Mouse (Mus musculus): Measurements from ENCODE around the gene Nprl2. TPM values are rescaled to one million over a fixed set of nuclear protein-coding genes. Genes with fewer than 3 reads are reported as not detected.

Gene Nprl2
- total and polyA plus RNA-seq, 2 experiments from 2014 or later = 22.5 to 56.4 TPM

DNA sequence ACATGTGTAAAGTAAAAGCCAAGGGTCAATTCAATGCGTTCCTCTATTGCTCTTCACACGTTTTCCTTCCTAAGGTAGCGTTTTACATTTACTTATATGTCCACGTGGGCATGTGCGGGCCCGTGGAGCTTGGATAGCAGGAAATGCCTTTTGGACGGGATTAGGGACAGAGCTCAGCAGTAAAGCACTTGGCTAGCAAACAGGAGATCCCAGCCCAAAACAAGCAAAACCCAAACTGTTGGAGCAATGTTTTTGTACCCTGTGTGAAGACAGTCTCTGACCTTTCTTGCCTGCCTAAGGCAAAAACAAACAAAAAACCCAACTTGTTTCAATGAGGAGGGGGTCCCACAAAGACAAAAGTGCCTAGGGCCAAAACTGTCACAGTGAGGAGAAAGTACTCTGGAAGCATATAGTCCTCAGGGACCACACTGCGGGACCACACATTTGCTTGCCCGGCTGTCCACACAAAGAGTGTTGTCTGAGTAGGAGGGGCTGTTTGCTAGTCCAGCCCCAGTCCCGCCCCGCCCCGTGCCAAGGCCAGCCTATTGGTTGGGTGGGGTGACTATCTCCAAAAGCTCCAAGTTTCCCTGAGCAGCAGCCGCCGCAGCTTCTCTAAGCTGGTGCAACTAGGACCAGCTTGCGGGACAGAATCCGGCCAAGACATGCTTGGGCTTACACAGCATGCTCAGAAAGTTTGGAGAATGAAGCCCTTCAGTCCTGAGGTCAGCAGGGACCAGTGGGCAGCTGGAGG, 34.5 kb downstream of the Nprl2 start, which contains the start of gene Hyal1:
Hyal1 (plus strand) TSS at position 571 of the 751 bp plus-strand sequence.
- peak; percentile 70 for ATAC-seq (ENCODE audit: insufficient read depth, low read depth)
- H3K36me3 ChIP-seq (replicated peaks; ENCODE audit: control insufficient read depth, insufficient read depth, low read length) = peaks cover 24% of the 10 kb centered on the region
- WGBS = 26% methylated on average over 16 of the region's 16 CpGs
- H3K4me1 ChIP-seq (ENCODE audit: control insufficient read depth, insufficient read depth) = peaks cover 16% of the 10 kb centered on the region
- H3K9ac ChIP-seq (replicated peaks; ENCODE audit: low read depth, low read length) = peak within 1 kb of the TSS; percentile 43; the same call in 1 of the 2 replicates
- peak within 1 kb of the TSS; percentile 71 for H3K27ac ChIP-seq (ENCODE audit: low read depth)
- DNase-seq (ENCODE audit: low spot score) = peak; percentile 91
- peak within 1 kb of the TSS; percentile 62 for H3K4me2 ChIP-seq (ENCODE audit: low read depth, low read length)
- no peaks in the 10 kb centered on the region for H3K9me3 ChIP-seq (replicated peaks; ENCODE audit: control insufficient read depth, low read length)
- TF ChIP-seq EP300 (IDR thresholded peaks at IDR 0.05; ENCODE audit: low read depth) (no peak), CTCF (IDR thresholded peaks at IDR 0.05; ENCODE audit: low read depth) (no peak)
- H3K4me3 ChIP-seq (ENCODE audit: low read depth, low read length) = peak within 1 kb of the TSS; percentile 36
- H3K27me3 ChIP-seq (ENCODE audit: control insufficient read depth, insufficient read depth, low read length) = no peaks in the 10 kb centered on the region

DNA sequence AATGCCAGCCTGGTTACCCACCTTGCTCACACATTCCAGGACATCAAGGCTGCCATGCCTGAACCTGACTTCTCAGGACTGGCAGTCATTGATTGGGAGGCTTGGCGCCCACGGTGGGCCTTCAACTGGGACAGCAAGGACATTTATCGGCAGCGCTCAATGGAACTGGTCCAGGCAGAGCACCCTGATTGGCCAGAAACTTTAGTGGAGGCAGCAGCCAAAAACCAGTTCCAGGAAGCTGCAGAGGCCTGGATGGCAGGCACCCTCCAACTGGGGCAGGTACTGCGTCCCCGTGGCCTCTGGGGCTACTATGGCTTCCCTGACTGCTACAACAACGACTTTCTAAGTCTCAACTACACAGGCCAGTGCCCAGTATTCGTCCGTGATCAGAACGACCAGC, 35.8 kb downstream of the Nprl2 start:
- peaks cover 14% of the 10 kb centered on the region for H3K36me3 ChIP-seq (replicated peaks; ENCODE audit: control insufficient read depth, insufficient read depth, low read length)
- peaks cover 21% of the 10 kb centered on the region for H3K4me1 ChIP-seq (ENCODE audit: control insufficient read depth, insufficient read depth)
- no peak overlapping the region for H3K4me3 ChIP-seq (ENCODE audit: low read depth, low read length)
- WGBS = 91% methylated on average over 10 of the region's 10 CpGs
- H3K9me3 ChIP-seq (replicated peaks; ENCODE audit: control insufficient read depth, low read length) = no peaks in the 10 kb centered on the region
- no peak overlapping the region for H3K27ac ChIP-seq (ENCODE audit: low read depth)
- no peak for TF ChIP-seq EP300 (IDR thresholded peaks at IDR 0.05; ENCODE audit: low read depth)
- TF ChIP-seq CTCF (IDR thresholded peaks at IDR 0.05; ENCODE audit: low read depth) = no peak
- H3K27me3 ChIP-seq (ENCODE audit: control insufficient read depth, insufficient read depth, low read length) = no peaks in the 10 kb centered on the region
- peak overlapping the region; percentile 62; the same call in 1 of the 2 replicates for H3K4me2 ChIP-seq (ENCODE audit: low read depth, low read length)
- no peak overlapping the region for H3K9ac ChIP-seq (replicated peaks; ENCODE audit: low read depth, low read length)
- DNase-seq (ENCODE audit: low spot score) (no peak), ATAC-seq (ENCODE audit: insufficient read depth, low read depth) (no peak)

DNA sequence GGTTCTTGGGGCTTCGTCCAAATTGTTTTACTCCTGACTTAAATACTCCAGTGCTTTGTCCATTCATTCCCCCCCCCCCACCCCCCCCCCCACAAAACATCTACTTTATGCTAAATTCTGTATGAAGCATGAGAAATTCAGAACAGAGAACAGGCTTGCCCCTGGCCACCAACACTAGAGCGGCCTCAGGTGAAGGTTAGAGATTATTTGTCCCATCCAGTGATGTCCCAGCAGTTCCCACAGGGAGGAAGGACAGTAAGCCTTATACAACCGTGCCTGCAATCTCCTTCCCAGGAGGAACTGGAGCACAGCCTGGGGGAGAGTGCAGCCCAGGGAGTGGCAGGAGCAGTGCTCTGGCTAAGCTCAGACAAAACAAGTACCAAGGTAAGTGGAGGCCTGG, 36.6 kb downstream of the Nprl2 start, which contains the start of gene Naa80:
Naa80 (plus strand) TSS at position 301 of the 400 bp plus-strand sequence.
- no peak for DNase-seq (ENCODE audit: low spot score)
- H3K27ac ChIP-seq (ENCODE audit: low read depth) = peak within 1 kb of the TSS; percentile 94; the same call in 1 of the 2 replicates
- no peak for ATAC-seq (ENCODE audit: insufficient read depth, low read depth)
- peak within 1 kb of the TSS; percentile 62; the same call in 1 of the 2 replicates for H3K4me2 ChIP-seq (ENCODE audit: low read depth, low read length)
- H3K9me3 ChIP-seq (replicated peaks; ENCODE audit: control insufficient read depth, low read length) = no peaks in the 10 kb centered on the region
- TF ChIP-seq EP300 (IDR thresholded peaks at IDR 0.05; ENCODE audit: low read depth) = no peak
- TF ChIP-seq CTCF (IDR thresholded peaks at IDR 0.05; ENCODE audit: low read depth) = no peak
- WGBS = 81% methylated on average over 3 of the region's 3 CpGs
- H3K4me1 ChIP-seq (ENCODE audit: control insufficient read depth, insufficient read depth) = peaks cover 21% of the 10 kb centered on the region
- peaks cover 17% of the 10 kb centered on the region for H3K36me3 ChIP-seq (replicated peaks; ENCODE audit: control insufficient read depth, insufficient read depth, low read length)
- H3K4me3 ChIP-seq (ENCODE audit: low read depth, low read length) = no peak within 1 kb of the TSS
- H3K27me3 ChIP-seq (ENCODE audit: control insufficient read depth, insufficient read depth, low read length) = no peaks in the 10 kb centered on the region
- no peak within 1 kb of the TSS for H3K9ac ChIP-seq (replicated peaks; ENCODE audit: low read depth, low read length)

DNA sequence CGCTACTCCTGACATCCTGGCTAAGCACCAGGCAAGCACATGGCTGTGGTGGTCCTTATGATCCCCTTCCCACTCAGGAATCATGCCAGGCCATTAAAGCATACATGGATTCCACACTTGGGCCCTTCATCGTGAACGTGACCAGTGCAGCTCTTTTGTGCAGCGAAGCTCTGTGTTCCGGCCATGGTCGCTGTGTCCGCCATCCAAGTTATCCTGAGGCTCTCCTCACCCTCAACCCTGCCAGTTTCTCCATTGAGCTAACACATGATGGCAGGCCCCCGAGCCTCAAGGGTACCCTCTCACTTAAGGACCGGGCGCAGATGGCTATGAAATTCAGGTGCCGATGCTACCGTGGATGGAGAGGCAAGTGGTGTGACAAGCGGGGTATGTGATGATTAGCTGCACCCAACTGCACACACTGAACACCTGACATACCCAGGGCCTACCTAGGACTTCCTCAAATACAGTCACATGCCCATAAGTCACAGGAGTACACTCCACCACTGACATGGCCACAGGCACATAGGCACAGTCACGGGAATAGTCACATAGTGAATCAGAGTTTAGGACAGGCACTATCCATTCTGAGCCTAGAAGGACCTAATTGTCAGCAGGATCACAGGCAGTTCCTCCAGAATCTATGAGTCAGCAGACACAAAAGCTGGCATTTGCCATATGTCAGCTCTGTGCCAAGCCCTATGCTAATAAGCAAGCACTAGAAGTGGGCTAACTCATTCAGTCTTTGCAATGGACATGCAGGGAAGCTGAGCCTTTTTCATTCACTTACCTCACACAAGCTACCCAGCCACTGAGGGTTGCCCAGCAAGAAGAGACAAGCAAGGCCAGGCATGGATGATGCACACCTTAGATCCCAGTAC, 37.2 kb downstream of the Nprl2 start:
- TF ChIP-seq CTCF (IDR thresholded peaks at IDR 0.05; ENCODE audit: low read depth) (no peak), EP300 (IDR thresholded peaks at IDR 0.05; ENCODE audit: low read depth) (no peak)
- Histone ChIP-seq H3K27me3 (ENCODE audit: control insufficient read depth, insufficient read depth, low read length) (no peaks in the 10 kb centered on the region), H3K4me3 (ENCODE audit: low read depth, low read length) (no peak overlapping the region), H3K4me2 (ENCODE audit: low read depth, low read length) (no peak overlapping the region), H3K4me1 (ENCODE audit: control insufficient read depth, insufficient read depth) (peaks cover 21% of the 10 kb centered on the region), H3K36me3 (replicated peaks; ENCODE audit: control insufficient read depth, insufficient read depth, low read length) (peaks cover 20% of the 10 kb centered on the region), H3K9ac (replicated peaks; ENCODE audit: low read depth, low read length) (no peak overlapping the region), H3K27ac (ENCODE audit: low read depth) (peak overlapping the region; percentile 94; the same call in 1 of the 2 replicates), H3K9me3 (replicated peaks; ENCODE audit: control insufficient read depth, low read length) (no peaks in the 10 kb centered on the region)
- ATAC-seq (ENCODE audit: insufficient read depth, low read depth) (no peak), DNase-seq (ENCODE audit: low spot score) (no peak)
- 93% methylated on average over 14 of the region's 14 CpGs for WGBS

DNA sequence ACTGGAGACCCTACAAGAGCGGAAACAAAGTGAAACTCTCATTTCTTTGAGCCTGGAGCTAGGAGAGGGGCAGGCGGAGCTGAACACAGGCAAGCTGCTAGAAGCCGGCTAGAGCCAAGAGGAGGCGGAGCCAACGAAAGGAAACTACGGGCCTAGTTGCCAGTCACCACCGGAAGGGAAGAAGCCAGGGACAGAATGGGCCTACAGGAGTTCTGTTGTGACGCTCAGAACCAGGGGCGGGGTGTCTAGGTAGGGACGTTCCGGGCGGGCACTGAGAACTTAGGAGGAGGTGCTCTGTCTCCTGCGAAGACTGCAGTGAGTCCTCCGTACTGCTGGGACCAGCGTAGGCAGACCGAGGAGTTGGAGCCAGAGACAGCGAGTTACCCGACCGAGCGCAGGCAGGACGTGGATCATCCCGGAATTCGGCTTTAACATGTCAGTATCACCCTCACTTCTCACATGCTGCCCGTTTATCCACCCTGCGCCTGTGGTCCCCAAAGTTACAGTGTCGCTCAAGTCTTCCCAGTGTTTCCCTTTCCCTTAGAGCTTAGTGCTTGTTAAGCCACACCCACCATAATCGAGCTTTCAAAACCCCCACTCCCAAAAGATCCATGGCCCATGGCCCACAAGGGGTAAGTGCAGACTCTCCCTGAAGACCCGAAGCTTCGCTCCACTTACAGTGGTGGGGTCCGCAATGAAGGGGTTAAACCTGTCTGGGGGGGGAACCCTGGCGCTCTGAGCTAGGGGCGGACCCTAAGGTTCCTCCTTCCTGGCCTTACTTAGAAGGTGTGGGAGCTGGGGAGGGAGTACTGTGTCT, 38.7 kb downstream of the Nprl2 start, which contains the start of gene Hyal3:
Hyal3 (plus strand) TSS at position 318 of the 817 bp plus-strand sequence.
- peak; percentile 93 for DNase-seq (ENCODE audit: low spot score)
- peak within 1 kb of the TSS; percentile 96 for H3K4me2 ChIP-seq (ENCODE audit: low read depth, low read length)
- H3K9ac ChIP-seq (replicated peaks; ENCODE audit: low read depth, low read length) = peak within 1 kb of the TSS; percentile 88
- under 1% methylated on average over 32 of the region's 32 CpGs for WGBS
- H3K36me3 ChIP-seq (replicated peaks; ENCODE audit: control insufficient read depth, insufficient read depth, low read length) = peaks cover 14% of the 10 kb centered on the region
- ATAC-seq (ENCODE audit: insufficient read depth, low read depth) = peak; percentile 74
- H3K9me3 ChIP-seq (replicated peaks; ENCODE audit: control insufficient read depth, low read length) = no peaks in the 10 kb centered on the region
- no peaks in the 10 kb centered on the region for H3K27me3 ChIP-seq (ENCODE audit: control insufficient read depth, insufficient read depth, low read length)
- TF ChIP-seq CTCF (IDR thresholded peaks at IDR 0.05; ENCODE audit: low read depth) = no peak
- TF ChIP-seq EP300 (IDR thresholded peaks at IDR 0.05; ENCODE audit: low read depth) = no peak
- H3K4me1 ChIP-seq (ENCODE audit: control insufficient read depth, insufficient read depth) = peaks cover 21% of the 10 kb centered on the region
- peak within 1 kb of the TSS; percentile 94 for H3K27ac ChIP-seq (ENCODE audit: low read depth)
- H3K4me3 ChIP-seq (ENCODE audit: low read depth, low read length) = peak within 1 kb of the TSS; percentile 73
